Mouse (Mus musculus): ENCODE measurements at regions not wholly inside any gene's neighbourhood (a gene's known extent, or its start where the extent isn't known, plus 50 kb on each side); places are given as distances from the start of the nearest gene placed in this dataset.

- in situ Hi-C loops (cut with MboI; ENCODE audit: unreplicated experiment in 2 of 2) = loop anchor here (5.0 to 10.0 kb wide), 2 partner anchors 476 to 479 kb away; no protein-coding TSS in a partner anchor
Observed at GRCm38 (mm10) chr13:37468304-37469178, 123.5 kb downstream of the Ly86 start.

GRCm38 (mm10) chr13:37470230-37470907 is 125.4 kb downstream of the Ly86 start:
- in situ Hi-C loops (cut with MboI; ENCODE audit: unreplicated experiment in 2 of 2) = no loop called here

GRCm38 (mm10) chr13:37473359-37473758 is 128.4 kb downstream of the Ly86 start:
- in situ Hi-C loops (cut with MboI; ENCODE audit: unreplicated experiment in 2 of 2) = no loop called here

- in situ Hi-C loops (cut with MboI; ENCODE audit: unreplicated experiment in 2 of 2) = no loop called here
Observed at GRCm38 (mm10) chr13:37475804-37476203, 130.8 kb downstream of the Ly86 start.

GRCm38 (mm10) chr13:37476256-37477053 is 131.4 kb downstream of the Ly86 start:
- in situ Hi-C loops (cut with MboI; ENCODE audit: unreplicated experiment in 2 of 2) = no loop called here

GRCm38 (mm10) chr13:37477342-37477741 is 132.3 kb downstream of the Ly86 start:
- in situ Hi-C loops (cut with MboI; ENCODE audit: unreplicated experiment in 2 of 2) = no loop called here

- in situ Hi-C loops (cut with MboI; ENCODE audit: unreplicated experiment in 2 of 2) = no loop called here
Observed at GRCm38 (mm10) chr13:37477749-37478548, 132.9 kb downstream of the Ly86 start.

GRCm38 (mm10) chr13:37479182-37479691 is 134.2 kb downstream of the Ly86 start:
- in situ Hi-C loops (cut with MboI; ENCODE audit: unreplicated experiment in 2 of 2) = no loop called here

GRCm38 (mm10) chr13:37481514-37481913 is 136.5 kb downstream of the Ly86 start:
- in situ Hi-C loops (cut with MboI; ENCODE audit: unreplicated experiment in 2 of 2) = loop anchor here in 1 of 2 experiments (10.0 kb wide), 1 partner anchor 63 kb away; no protein-coding TSS in a partner anchor

- in situ Hi-C loops (cut with MboI; ENCODE audit: unreplicated experiment in 2 of 2) = loop anchor here in 1 of 2 experiments (10.0 kb wide), 1 partner anchor 63 kb away; no protein-coding TSS in a partner anchor
Observed at GRCm38 (mm10) chr13:37482038-37482437, 137.0 kb downstream of the Ly86 start.

GRCm38 (mm10) chr13:37482589-37482988 is 137.6 kb downstream of the Ly86 start:
- in situ Hi-C loops (cut with MboI; ENCODE audit: unreplicated experiment in 2 of 2) = loop anchor here in 1 of 2 experiments (10.0 kb wide), 1 partner anchor 62 kb away; no protein-coding TSS in a partner anchor

GRCm38 (mm10) chr13:37483010-37483855 is 138.2 kb downstream of the Ly86 start:
- in situ Hi-C loops (cut with MboI; ENCODE audit: unreplicated experiment in 2 of 2) = loop anchor here in 1 of 2 experiments (10.0 kb wide), 1 partner anchor 62 kb away; no protein-coding TSS in a partner anchor

- in situ Hi-C loops (cut with MboI; ENCODE audit: unreplicated experiment in 2 of 2) = loop anchor here in 1 of 2 experiments (10.0 kb wide), 1 partner anchor 60 kb away; no protein-coding TSS in a partner anchor
Observed at GRCm38 (mm10) chr13:37484631-37485030, 139.6 kb downstream of the Ly86 start.

GRCm38 (mm10) chr13:37492115-37493001 is 147.3 kb downstream of the Ly86 start:
- in situ Hi-C loops (cut with MboI; ENCODE audit: unreplicated experiment in 2 of 2) = no loop called here

GRCm38 (mm10) chr13:37493331-37493730 is 148.3 kb downstream of the Ly86 start:
- in situ Hi-C loops (cut with MboI; ENCODE audit: unreplicated experiment in 2 of 2) = no loop called here

- in situ Hi-C loops (cut with MboI; ENCODE audit: unreplicated experiment in 2 of 2) = no loop called here
Observed at GRCm38 (mm10) chr13:37495272-37495932, 150.4 kb downstream of the Ly86 start.

- in situ Hi-C loops (cut with MboI; ENCODE audit: unreplicated experiment in 2 of 2) = no loop called here
Observed at GRCm38 (mm10) chr13:37497986-37498385, 153.0 kb downstream of the Ly86 start.

All from v-Abl transformed pro-B cells (cell line).